Mouse (Mus musculus) liver, embryonic 12.5 days (tissue): ENCODE data around the gene Zfp622. TPM values are rescaled to one million over a fixed set of nuclear protein-coding genes. Genes with fewer than 3 reads are reported as not detected.
"Not testable (repeated sequence)": the region's sequence is repeated elsewhere in the genome, so short reads cannot be mapped to it uniquely, and the experiment has no call there.

Experiments
- ATAC-seq: fragments of 200-750 bp; cut with Nextera tagmentation; 2 replicates; pipeline ENCODE4 v1.8.0; 2017; ENCODE audit warnings: moderate number of reproducible peaks, mild to moderate bottlenecking, moderate library complexity
- H3K27ac ChIP-seq: fragments of 300-500 bp; sonication (generic); 2 replicates; pipeline ENCODE4 v1.5.1; 2016; ENCODE audit warnings: mild to moderate bottlenecking
- H3K27me3 ChIP-seq: fragments of 300-500 bp; sonication (generic); replicated peaks from 2 replicates; pipeline ENCODE4 v1.6.1; 2016; ENCODE audit warnings: mild to moderate bottlenecking, moderate library complexity
- H3K36me3 ChIP-seq: fragments of 300-500 bp; sonication (generic); 2 replicates; pipeline ENCODE4 v1.6.1; 2016; ENCODE audit warnings: mild to moderate bottlenecking, moderate library complexity
- H3K4me1 ChIP-seq: fragments of 300-500 bp; sonication (generic); 2 replicates; pipeline ENCODE4 v1.6.1; 2016
- H3K4me2 ChIP-seq: fragments of 300-500 bp; sonication (generic); 2 replicates; pipeline ENCODE4 v1.6.1; 2016; ENCODE audit warnings: mild to moderate bottlenecking, moderate library complexity
- H3K4me3 ChIP-seq: fragments of 300-500 bp; sonication (generic); 2 replicates; pipeline ENCODE4 v1.5.1; 2016; ENCODE audit warnings: mild to moderate bottlenecking, moderate library complexity
- H3K9ac ChIP-seq: fragments of 300-500 bp; sonication (generic); 2 replicates; pipeline ENCODE4 v1.6.1; 2016; ENCODE audit warnings: mild to moderate bottlenecking, moderate library complexity
- H3K9me3 ChIP-seq: fragments of 300-500 bp; sonication (generic); replicated peaks from 2 replicates; pipeline ENCODE4 v1.6.1; 2016; ENCODE audit warnings: mild to moderate bottlenecking, moderate library complexity
- WGBS: fragments of 180-500 bp; shearing (Covaris S2); methylation state at CpG from one replicate; pipeline ENCODE4 v1.1.7; 2016; ENCODE audit not compliant: insufficient replicate concordance; 5-methylcytosine and 5-hydroxymethylcytosine counted together
- polyA plus RNA-seq: library from polyadenylated mRNA; unstranded; fragments of >200 nt; fragmentation: Nextera tagmentation; extraction: Ambion mirVana; gene quantifications from 2 replicates; pipeline ENCODE4 v1.2.1, GENCODE M21; 2016

Zfp622 gene
- polyA plus RNA-seq, 1 experiment from 2014 or later = 25.9 TPM

DNA sequence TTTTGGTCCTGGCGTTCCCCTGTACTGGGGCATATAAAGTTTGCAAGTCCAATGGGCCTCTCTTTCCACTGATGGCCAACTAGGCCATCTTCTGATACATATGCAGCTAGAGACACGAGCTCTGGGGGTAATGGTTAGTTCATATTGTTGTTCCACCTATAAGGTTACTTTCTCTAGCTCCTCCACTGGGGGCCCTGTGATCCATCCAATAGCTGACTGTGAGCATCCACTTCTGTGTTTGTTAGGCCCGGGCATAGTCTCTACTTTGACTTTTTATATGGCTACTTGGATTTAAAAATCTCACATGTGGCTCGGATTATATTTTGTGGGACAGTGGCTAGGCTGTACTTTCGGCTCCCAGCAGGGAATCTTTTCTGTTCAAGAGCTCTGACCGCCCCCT is 552 bp upstream of the Zfp622 start:
- Histone ChIP-seq H3K36me3 (peaks cover 24% of the 10 kb centered on the region), H3K4me3 (peak overlapping the region; percentile 98), H3K4me1 (peaks cover 29% of the 10 kb centered on the region), H3K9ac (peak overlapping the region; percentile 60; the same call in 1 of the 2 replicates), H3K4me2 (peak overlapping the region; percentile 91), H3K27ac (peak overlapping the region; percentile 49; the same call in 1 of the 2 replicates)
- not testable (repeated sequence) for H3K9me3 ChIP-seq, H3K27me3 ChIP-seq
- peak; percentile 2; the same call in 1 of the 2 replicates for ATAC-seq
- WGBS = 19% methylated on average over 6 of the region's 6 CpGs

DNA sequence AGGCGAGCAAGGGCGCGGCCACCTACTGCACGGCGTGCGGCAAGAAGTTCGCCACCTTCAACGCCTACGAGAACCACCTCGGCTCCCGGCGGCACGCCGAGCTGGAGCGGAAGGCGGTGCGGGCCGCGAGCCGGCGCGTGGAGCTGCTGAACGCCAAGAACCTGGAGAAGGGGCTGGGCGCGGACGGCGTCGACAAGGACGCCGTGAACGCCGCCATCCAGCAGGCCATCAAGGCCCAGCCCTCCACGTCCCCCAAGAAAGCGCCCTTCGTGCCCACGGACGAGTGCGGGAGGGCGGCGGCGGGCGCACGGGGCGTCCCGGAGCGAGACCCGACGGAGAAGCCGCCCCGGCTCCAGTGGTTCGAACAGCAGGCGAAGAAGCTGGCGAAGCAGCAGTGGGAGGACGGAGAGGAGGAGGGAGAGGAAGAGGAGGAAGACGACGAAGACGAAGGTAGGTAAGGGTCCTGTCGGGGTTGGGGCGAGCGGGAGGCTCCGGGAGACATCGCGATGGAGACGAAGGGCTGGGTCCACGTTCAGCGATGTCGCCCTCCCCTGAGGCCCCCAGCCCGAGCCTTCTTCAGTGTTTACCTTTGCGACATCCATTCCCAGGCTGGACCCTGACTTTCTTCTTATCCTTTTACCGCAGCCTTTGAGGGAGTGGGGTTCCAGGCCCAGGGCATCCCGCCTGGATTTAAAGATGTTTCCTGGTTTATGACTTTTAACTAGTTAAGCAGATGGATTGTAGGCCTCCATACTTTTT is 747 bp downstream of the Zfp622 start:
- H3K4me2 ChIP-seq = peak overlapping the region; percentile 91
- no peaks in the 10 kb centered on the region for H3K9me3 ChIP-seq
- peak overlapping the region; percentile 95 for H3K27ac ChIP-seq
- peaks cover 29% of the 10 kb centered on the region for H3K4me1 ChIP-seq
- under 1% methylated on average over 71 of the region's 71 CpGs for WGBS
- no peaks in the 10 kb centered on the region for H3K27me3 ChIP-seq
- H3K9ac ChIP-seq = peak overlapping the region; percentile 96
- H3K4me3 ChIP-seq = peak overlapping the region; percentile 98
- ATAC-seq = no peak
- H3K36me3 ChIP-seq = peaks cover 35% of the 10 kb centered on the region

DNA sequence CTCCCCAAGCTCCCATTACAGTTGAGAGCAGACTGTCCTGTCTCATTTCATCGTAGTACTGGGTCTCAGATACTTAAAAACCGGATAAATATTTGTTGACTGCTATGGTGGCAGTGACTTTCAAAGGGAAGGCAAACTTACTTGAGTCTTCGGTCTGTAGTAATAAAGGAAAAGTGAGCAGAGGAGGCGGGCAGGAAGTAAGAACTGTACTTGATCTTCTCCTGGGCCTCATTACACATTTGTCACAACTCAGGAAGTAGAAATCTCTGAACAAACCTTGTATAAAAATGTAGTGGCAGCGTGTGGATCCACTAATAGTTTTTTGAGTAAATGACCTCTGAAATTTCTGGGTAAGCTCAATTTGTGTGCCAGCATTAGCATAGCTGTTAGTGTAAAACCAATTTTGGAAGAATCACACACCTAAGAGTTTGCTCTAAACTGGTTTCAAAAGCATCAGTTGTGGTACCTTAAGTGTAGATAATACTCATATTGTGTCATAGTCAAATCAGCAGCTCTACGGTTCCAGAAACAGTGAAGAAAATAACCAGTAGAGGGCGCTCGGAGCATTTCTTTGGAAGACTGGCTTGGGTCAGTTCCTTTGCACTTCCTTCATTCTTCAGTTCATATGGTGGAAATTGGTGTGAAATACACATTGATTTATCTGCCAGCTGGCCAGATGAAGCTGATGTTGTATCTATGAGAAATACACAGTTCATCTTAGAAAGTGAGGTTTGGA is 9.0 kb downstream of the Zfp622 start:
- no peaks in the 10 kb centered on the region for H3K9me3 ChIP-seq
- 54% methylated on average over 8 of the region's 8 CpGs for WGBS
- H3K4me3 ChIP-seq = no peak overlapping the region
- no peak overlapping the region for H3K9ac ChIP-seq
- no peak for ATAC-seq
- H3K27me3 ChIP-seq = no peaks in the 10 kb centered on the region
- no peaks in the 10 kb centered on the region for H3K4me1 ChIP-seq
- H3K27ac ChIP-seq = no peak overlapping the region
- no peak overlapping the region for H3K4me2 ChIP-seq
- H3K36me3 ChIP-seq = peaks cover 90% of the 10 kb centered on the region

DNA sequence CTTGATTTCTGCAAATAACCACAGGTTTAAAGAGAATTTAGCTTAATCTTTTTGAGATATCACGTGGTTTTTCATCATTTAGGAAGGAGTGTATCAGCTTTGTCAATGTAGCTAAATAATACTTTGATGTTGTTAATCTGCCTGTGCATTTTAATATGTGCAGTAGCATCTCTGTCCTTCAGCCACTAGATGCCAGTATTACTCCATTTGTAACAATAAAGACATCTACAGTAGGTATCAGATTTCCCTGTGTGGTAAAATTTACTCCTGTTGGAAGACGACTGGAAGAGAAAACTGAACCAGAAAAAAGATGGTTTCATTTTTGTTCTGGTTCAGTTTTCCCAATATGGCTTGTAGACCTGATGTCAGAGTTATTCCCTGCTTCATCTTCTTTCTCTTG is 11.4 kb downstream of the Zfp622 start:
- Histone ChIP-seq H3K36me3 (peaks cover 76% of the 10 kb centered on the region), H3K4me3 (no peak overlapping the region), H3K27me3 (no peaks in the 10 kb centered on the region), H3K4me1 (no peaks in the 10 kb centered on the region), H3K4me2 (no peak overlapping the region), H3K9ac (no peak overlapping the region), H3K9me3 (no peaks in the 10 kb centered on the region), H3K27ac (no peak overlapping the region)
- no peak for ATAC-seq
- WGBS = 60% methylated on average over 2 of the region's 2 CpGs

DNA sequence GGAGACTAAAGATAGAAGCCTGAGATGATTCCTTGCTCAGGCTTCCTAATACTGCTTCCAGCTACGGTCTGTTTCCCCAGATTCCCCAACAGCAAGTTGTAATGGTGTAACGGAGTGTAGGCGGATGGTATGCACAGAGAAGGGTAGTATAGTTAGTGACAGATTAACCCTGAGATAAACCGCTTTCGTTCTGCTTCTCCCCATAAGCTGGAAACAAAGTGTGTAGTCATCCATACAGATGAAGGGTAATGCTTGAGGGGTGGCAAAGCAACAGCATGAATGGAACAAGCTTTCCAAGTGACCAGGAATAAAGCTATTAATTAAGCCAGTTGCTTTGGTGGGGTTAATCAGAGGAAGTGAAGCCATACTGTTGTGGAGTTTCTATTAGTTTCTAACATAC is 15.4 kb downstream of the Zfp622 start:
- H3K9me3 ChIP-seq, H3K4me3 ChIP-seq, H3K27ac ChIP-seq, ATAC-seq, H3K9ac ChIP-seq, H3K4me2 ChIP-seq, H3K27me3 ChIP-seq, H3K4me1 ChIP-seq: not testable (repeated sequence)
- 74% methylated on average over 5 of the region's 5 CpGs for WGBS
- H3K36me3 ChIP-seq = peaks cover 40% of the 10 kb centered on the region

DNA sequence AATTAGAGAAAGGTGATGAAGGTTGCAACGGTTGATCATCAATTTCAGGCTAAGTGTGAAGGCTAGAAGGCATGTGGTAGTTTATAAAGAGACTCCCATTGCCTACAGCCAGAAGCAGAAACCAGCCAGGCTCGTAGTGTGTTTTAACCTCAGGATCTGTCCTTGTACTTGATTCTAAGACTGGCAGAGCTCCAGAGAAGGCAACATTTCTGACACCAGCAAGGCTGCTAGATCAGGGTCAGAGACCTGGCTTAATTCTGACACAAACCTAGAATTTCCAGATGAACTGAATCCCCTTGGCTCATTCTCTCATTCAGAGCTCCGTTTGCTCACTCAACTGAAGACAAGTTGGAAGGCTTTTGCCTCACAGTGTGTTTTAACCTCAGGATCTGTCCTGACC is 24.5 kb downstream of the Zfp622 start:
- Histone ChIP-seq H3K27ac (no peak overlapping the region), H3K4me3 (no peak overlapping the region), H3K4me1 (no peaks in the 10 kb centered on the region), H3K4me2 (no peak overlapping the region), H3K9ac (no peak overlapping the region), H3K9me3 (no peaks in the 10 kb centered on the region), H3K27me3 (no peaks in the 10 kb centered on the region), H3K36me3 (no peaks in the 10 kb centered on the region)
- WGBS = 68% methylated on average over 3 of the region's 3 CpGs
- ATAC-seq = no peak

DNA sequence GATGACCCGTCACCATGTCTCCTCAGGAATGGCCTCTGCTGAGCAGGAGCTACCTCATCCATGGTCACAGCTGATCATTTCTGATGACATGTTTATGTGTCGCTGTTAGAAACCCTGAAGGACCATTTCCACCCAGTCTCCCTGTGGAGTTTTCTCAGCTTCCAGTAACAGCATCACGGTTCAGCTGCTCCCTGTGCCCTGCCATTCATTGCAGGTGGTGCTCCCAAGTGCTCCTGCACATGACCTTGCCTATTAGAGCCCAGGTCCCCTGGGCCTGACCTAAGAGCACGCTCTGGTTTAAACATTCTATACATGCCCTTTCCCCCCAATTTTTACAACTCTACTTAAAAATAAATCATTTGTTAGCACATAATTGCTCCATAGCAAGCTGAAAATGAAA is 28.7 kb downstream of the Zfp622 start:
- no peak overlapping the region for H3K27ac ChIP-seq
- no peaks in the 10 kb centered on the region for H3K36me3 ChIP-seq
- 65% methylated on average over 4 of the region's 4 CpGs for WGBS
- H3K9me3 ChIP-seq = no peaks in the 10 kb centered on the region
- H3K4me2 ChIP-seq = no peak overlapping the region
- H3K4me1 ChIP-seq = no peaks in the 10 kb centered on the region
- no peak overlapping the region for H3K9ac ChIP-seq
- ATAC-seq = no peak
- H3K27me3 ChIP-seq = no peaks in the 10 kb centered on the region
- H3K4me3 ChIP-seq = no peak overlapping the region

DNA sequence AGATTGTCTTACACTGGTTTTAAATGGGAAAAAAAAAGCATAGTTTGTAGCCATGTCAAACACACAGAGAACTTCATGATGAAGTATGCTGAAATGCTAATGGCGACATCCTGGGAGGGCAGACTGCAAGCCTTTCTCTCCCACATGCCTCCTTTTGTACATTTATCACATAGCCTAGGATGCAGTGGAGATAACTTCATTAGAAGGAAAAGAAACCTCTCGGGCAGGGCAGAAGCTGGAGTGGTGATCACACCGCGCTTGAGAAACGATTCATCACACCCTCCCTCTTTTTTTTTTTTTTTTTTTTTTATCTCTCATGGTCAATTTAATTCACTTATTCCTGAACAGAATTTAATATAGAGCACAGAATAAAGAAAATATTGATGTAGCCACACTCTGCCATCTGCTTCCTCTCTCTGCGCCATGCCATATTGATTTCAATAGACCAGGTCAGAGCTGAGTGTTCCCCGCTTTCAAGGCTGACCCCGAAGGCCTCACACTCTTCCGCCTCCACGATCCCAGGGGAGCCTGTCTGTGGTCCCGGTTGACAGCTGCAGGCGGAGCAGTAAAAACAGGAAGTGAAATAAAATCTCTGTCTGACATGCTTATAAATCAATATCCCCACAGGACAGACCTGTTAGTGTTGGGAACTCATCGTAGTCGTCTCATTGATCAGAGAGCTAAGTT is 32.0 kb downstream of the Zfp622 start:
- Histone ChIP-seq H3K9ac (no peak overlapping the region), H3K4me3 (no peak overlapping the region), H3K27me3 (no peaks in the 10 kb centered on the region), H3K9me3 (no peaks in the 10 kb centered on the region), H3K36me3 (no peaks in the 10 kb centered on the region), H3K27ac (no peak overlapping the region), H3K4me2 (no peak overlapping the region), H3K4me1 (no peaks in the 10 kb centered on the region)
- 45% methylated on average over 14 of the region's 14 CpGs for WGBS
- no peak for ATAC-seq

DNA sequence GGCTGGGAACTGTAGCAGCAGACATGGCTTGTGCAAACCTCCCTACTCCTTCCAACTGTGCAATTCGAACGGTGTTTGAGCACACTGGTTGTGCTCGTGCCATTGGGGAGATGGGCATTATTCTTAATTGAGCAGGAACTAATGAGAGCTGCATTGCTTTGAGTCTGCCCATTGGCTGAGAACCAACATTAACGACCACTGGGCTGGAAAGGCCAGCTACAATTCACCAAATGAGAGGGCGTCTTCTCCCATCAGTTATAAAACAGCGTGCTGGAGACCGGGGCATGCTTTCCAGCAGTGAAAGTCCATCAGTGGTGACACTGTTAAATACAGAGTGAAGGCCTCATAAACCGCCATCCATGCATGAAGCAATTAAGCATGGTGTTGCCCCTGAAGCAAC is 37.6 kb downstream of the Zfp622 start:
- no peak overlapping the region for H3K9ac ChIP-seq
- no peaks in the 10 kb centered on the region for H3K4me1 ChIP-seq
- no peak overlapping the region for H3K4me3 ChIP-seq
- no peaks in the 10 kb centered on the region for H3K36me3 ChIP-seq
- H3K4me2 ChIP-seq = no peak overlapping the region
- H3K9me3 ChIP-seq = no peaks in the 10 kb centered on the region
- WGBS = 66% methylated on average over 8 of the region's 8 CpGs
- no peak overlapping the region for H3K27ac ChIP-seq
- no peak for ATAC-seq
- H3K27me3 ChIP-seq = no peaks in the 10 kb centered on the region

DNA sequence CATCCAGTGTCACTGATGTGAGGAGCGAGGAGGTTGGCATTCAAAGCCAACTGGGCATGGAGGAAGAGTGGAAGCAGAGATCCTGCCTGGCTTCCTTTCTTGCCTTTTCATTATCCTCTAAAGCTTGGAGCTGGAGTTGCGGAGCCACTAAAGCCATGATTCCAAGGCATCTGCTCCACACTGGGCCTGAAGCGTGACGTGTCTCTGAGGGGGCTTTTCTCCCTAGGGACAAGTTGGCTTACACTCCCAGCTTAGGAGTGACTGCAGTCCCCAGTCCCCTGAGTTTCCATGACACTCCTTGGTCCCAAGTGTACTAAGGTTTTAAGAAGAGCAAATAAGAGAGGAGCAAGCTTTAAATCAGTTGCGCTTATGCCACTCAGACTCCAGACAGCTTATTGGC is 38.5 kb downstream of the Zfp622 start:
- no peak overlapping the region for H3K4me2 ChIP-seq
- no peaks in the 10 kb centered on the region for H3K9me3 ChIP-seq
- H3K4me1 ChIP-seq = no peaks in the 10 kb centered on the region
- no peaks in the 10 kb centered on the region for H3K36me3 ChIP-seq
- H3K9ac ChIP-seq = no peak overlapping the region
- H3K4me3 ChIP-seq = no peak overlapping the region
- WGBS = 73% methylated on average over 5 of the region's 5 CpGs
- no peaks in the 10 kb centered on the region for H3K27me3 ChIP-seq
- no peak for ATAC-seq
- no peak overlapping the region for H3K27ac ChIP-seq

DNA sequence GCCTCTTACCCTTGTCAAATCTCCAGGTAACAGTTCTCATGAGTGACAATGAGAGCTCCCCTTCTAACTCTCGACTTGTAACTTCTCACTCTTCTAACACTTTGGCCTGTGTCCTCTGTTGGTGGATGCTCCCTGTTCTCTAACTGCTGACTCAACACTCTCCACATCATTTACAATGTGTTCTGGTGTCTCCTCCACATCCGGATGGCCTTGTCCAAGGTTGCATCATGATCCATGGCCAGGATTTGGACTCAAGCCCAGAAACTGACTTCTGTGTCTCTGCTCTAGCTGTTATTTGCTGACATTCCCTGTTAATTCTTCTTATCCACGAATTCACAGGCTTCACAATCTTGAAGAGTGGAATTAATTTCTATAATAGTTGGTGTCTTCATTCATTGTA is 47.5 kb downstream of the Zfp622 start:
- H3K9ac ChIP-seq = no peak overlapping the region
- no peaks in the 10 kb centered on the region for H3K27me3 ChIP-seq
- no peaks in the 10 kb centered on the region for H3K9me3 ChIP-seq
- H3K4me1 ChIP-seq = no peaks in the 10 kb centered on the region
- no peak overlapping the region for H3K4me2 ChIP-seq
- no peak overlapping the region for H3K4me3 ChIP-seq
- 47% methylated on average over 3 of the region's 3 CpGs for WGBS
- H3K27ac ChIP-seq = no peak overlapping the region
- no peaks in the 10 kb centered on the region for H3K36me3 ChIP-seq
- no peak for ATAC-seq

DNA sequence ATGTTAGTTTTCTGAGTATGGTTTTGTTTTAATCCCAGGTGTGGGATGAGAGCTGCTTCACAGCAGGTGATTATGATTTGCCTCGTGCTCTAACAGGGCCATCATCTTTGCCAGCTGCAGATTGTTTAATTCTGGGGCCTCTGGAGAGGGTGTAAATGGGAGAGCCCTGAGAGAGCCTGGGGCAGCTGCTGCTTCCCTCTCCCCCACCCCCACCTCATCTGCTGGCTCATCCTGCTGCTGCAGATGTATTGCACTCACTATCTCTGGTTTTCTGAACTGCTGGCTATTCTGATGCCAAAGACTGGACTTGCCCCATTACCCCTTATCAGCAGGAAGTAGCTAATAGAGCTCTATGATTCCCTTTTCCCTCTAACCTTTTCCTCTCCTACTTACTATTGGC is 56.4 kb downstream of the Zfp622 start:
- no peaks in the 10 kb centered on the region for H3K36me3 ChIP-seq
- H3K9me3 ChIP-seq = no peaks in the 10 kb centered on the region
- H3K9ac ChIP-seq = no peak overlapping the region
- no peak for ATAC-seq
- no peaks in the 10 kb centered on the region for H3K4me1 ChIP-seq
- no peak overlapping the region for H3K4me3 ChIP-seq
- H3K27ac ChIP-seq = no peak overlapping the region
- no peak overlapping the region for H3K4me2 ChIP-seq
- no peaks in the 10 kb centered on the region for H3K27me3 ChIP-seq
- 37% methylated on average over 1 of the region's 1 CpGs for WGBS
